Mouse (Mus musculus) liver, embryonic 11.5 days (tissue): Measurements from ENCODE around the gene Tbp. TPM values are rescaled to one million over a fixed set of nuclear protein-coding genes. Genes with fewer than 3 reads are reported as not detected.

Experiments
- ATAC-seq: fragments of 200-750 bp; cut with Nextera tagmentation; replicated peaks from 2 replicates; pipeline ENCODE4 v1.8.0; 2017; ENCODE audit warnings: moderate number of reproducible peaks, mild to moderate bottlenecking, moderate TSS enrichment, moderate library complexity; ENCODE audit not compliant: low FRiP score
- DNase-seq: peaks from one replicate; pipeline ENCODE4 v3.0.0-alpha.2; 2017; ENCODE audit warnings: low spot score
- H3K27ac ChIP-seq: fragments of 300-500 bp; sonication (generic); 2 replicates; pipeline ENCODE4 v1.5.1; 2014; ENCODE audit warnings: mild to moderate bottlenecking, low read depth, low read length, control low read depth
- H3K27me3 ChIP-seq: fragments of 300-500 bp; sonication (generic); replicated peaks from 2 replicates; pipeline ENCODE4 v1.6.1; 2014; ENCODE audit warnings: low read length, mixed read lengths; ENCODE audit not compliant: control insufficient read depth, insufficient read depth
- H3K36me3 ChIP-seq: fragments of 300-500 bp; sonication (generic); 2 replicates; pipeline ENCODE4 v1.6.1; 2014; ENCODE audit warnings: mild to moderate bottlenecking, low read length, moderate library complexity, mixed read lengths; ENCODE audit not compliant: control insufficient read depth, insufficient read depth
- H3K4me1 ChIP-seq: fragments of 300-500 bp; sonication (generic); replicated peaks from 2 replicates; pipeline ENCODE4 v1.6.1; 2014; ENCODE audit warnings: low read length, mixed read lengths; ENCODE audit not compliant: control insufficient read depth, insufficient read depth
- H3K4me2 ChIP-seq: fragments of 300-500 bp; sonication (generic); 2 replicates; pipeline ENCODE4 v1.6.1; 2014; ENCODE audit warnings: mild to moderate bottlenecking, control low read depth, moderate library complexity
- H3K4me3 ChIP-seq: fragments of 300-500 bp; sonication (generic); 2 replicates; pipeline ENCODE4 v1.5.1; 2014; ENCODE audit warnings: low read depth, low read length, control low read depth
- H3K9ac ChIP-seq: fragments of 300-500 bp; sonication (generic); 2 replicates; pipeline ENCODE4 v1.6.1; 2014; ENCODE audit warnings: low read depth, low read length, control low read depth
- H3K9me3 ChIP-seq: fragments of 300-500 bp; sonication (generic); 2 replicates; pipeline ENCODE4 v1.6.1; 2016; ENCODE audit warnings: low read length, inconsistent platforms, mixed read lengths; ENCODE audit not compliant: control insufficient read depth
- WGBS: fragments of 180-500 bp; shearing (Covaris S2); extraction: QIAGEN DNeasy Blood & Tissue Kit; methylation state at CpG from one replicate; pipeline ENCODE4 v1.1.7; 2014; 5-methylcytosine and 5-hydroxymethylcytosine counted together
- polyA plus RNA-seq: library from polyadenylated mRNA; unstranded; fragments of >200 nt; fragmentation: Nextera tagmentation; extraction: Ambion mirVana; gene quantifications from 2 replicates; pipeline ENCODE4 v1.2.1, GENCODE M21; 2014

Tbp gene
- polyA plus RNA-seq, 1 experiment from 2014 or later: 54.3 TPM

DNA sequence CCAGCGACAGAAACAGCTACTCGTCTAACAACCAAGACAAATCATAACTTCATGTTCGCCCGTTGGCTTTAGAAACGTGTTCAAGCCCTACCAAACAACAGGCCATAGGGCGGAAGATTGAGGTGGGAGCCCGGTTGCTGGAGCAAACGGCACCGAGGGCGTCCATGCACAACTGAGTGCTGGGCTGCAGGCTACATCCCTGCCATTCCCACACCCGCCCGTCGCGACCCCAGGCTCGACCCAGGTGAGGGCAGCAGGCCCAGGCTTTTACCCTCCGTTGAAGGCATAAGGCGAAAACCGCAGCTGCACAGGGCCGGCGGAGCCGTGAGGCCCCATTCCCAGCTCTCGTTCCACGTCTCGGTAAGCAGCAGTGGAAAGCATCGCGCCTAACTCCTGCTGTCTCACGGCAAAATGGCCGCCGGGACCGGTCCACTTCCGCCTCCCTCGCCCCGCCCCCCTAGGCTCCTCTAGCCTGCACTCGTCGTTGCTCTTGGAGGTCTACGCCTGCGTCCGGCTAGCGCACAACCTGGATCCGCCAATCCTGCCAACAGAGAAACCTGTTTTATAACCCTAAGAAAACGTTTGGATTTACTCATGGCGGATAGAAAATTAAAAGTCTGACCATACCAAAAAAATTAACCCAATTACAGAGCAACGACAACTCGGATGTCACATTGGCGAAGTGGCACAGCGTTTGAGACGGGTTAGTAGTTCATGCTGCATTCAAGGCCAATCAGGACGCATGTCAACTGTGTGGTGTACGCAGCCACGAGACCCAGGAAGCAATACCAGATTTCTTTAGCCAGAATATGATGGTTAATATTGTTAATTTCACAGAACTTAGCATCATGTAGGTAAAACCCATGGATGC is 1.6 kb upstream of the Tbp start:
- Histone ChIP-seq H3K27me3 (no peaks in the 10 kb centered on the region), H3K27ac (peak overlapping the region; percentile 76), H3K4me1 (peaks cover 25% of the 10 kb centered on the region), H3K9me3 (no peaks in the 10 kb centered on the region), H3K36me3 (peaks cover 12% of the 10 kb centered on the region), H3K4me3 (peak overlapping the region; percentile 89), H3K9ac (peak overlapping the region; percentile 90), H3K4me2 (peak overlapping the region; percentile 87)
- DNase-seq: peak; percentile 92
- WGBS: under 1% methylated on average over 50 of the region's 50 CpGs
- peak; percentile 93 for ATAC-seq

DNA sequence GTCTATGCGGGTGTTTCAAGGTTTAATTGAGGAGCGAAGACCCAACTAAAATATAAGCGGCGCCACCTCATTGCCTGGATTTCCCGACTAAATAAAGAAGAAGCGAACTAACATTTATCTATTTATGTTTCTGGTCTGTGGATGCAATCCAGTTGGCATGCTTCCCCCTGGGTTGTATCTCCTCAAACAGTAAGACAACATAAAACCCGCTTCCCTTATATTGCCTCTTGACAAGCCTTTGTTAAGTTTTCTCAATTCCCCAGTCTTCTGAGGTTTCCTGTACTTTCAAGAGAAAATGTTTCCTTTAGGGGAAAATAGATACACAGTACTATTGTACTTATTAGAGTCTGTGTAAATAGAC is 955 bp upstream of the Tbp start:
- ATAC-seq: no peak
- H3K4me3 ChIP-seq: peak overlapping the region; percentile 89
- H3K9me3 ChIP-seq: no peaks in the 10 kb centered on the region
- H3K4me2 ChIP-seq: peak overlapping the region; percentile 87
- H3K27ac ChIP-seq: peak overlapping the region; percentile 54; the same call in 1 of the 2 replicates
- H3K36me3 ChIP-seq: peaks cover 8% of the 10 kb centered on the region
- H3K9ac ChIP-seq: peak overlapping the region; percentile 90
- H3K4me1 ChIP-seq: peaks cover 25% of the 10 kb centered on the region
- DNase-seq: no peak
- H3K27me3 ChIP-seq: no peaks in the 10 kb centered on the region
- WGBS: 44% methylated on average over 7 of the region's 7 CpGs

DNA sequence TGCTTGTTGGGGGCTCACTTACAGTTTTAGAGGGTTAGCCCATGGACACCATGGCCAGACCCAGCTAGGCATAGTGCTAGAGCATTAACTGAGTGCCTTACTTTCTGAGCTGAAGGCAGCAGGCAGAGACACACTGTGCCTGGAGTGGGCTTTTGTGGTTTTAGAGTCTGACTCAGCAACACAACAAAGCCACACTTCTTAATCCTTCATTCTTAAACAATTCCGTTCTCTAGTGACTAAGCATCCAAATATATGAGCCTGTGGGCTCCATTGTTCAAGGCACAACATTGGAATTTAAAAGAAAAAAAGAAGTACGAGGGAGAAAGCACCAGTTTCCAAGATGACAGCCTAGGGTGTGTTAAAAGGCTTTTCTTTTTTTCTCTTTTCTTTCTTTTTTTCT is 11.0 kb downstream of the Tbp start:
- H3K9me3 ChIP-seq: no peaks in the 10 kb centered on the region
- peaks cover 72% of the 10 kb centered on the region for H3K36me3 ChIP-seq
- WGBS: 85% methylated on average over 2 of the region's 2 CpGs
- no peak overlapping the region for H3K4me2 ChIP-seq
- DNase-seq: no peak
- H3K4me3 ChIP-seq: no peak overlapping the region
- no peaks in the 10 kb centered on the region for H3K27me3 ChIP-seq
- ATAC-seq: no peak
- H3K4me1 ChIP-seq: no peaks in the 10 kb centered on the region
- no peak overlapping the region for H3K27ac ChIP-seq
- H3K9ac ChIP-seq: no peak overlapping the region

DNA sequence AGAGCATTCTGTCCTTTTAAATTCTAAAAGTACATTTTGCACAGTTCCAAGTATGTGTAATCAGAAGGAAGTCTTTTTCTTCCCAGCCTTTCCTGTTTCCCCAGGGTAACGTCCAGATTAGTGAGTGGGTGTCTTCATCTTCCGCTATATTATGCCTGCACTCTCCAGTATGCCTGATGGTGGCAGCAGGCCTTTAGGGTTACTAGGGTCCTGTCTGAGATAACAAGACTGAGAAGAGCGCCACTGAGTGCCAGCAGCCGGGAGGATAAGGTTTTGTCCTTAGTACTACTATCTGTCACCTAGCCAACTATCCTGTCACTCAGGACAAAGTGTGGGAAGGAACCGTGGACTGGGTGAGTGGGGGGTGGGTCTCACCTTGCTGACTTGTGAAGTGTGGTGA is 18.1 kb downstream of the Tbp start:
- 66% methylated on average over 5 of the region's 5 CpGs for WGBS
- no peak for DNase-seq
- Histone ChIP-seq H3K4me3 (no peak overlapping the region), H3K27ac (no peak overlapping the region), H3K36me3 (peaks cover 52% of the 10 kb centered on the region), H3K4me1 (no peaks in the 10 kb centered on the region), H3K9ac (no peak overlapping the region), H3K4me2 (no peak overlapping the region), H3K9me3 (no peaks in the 10 kb centered on the region), H3K27me3 (no peaks in the 10 kb centered on the region)
- ATAC-seq: 0 out of 2 replicates have a peak, but pooled peaks have one; percentile 23

DNA sequence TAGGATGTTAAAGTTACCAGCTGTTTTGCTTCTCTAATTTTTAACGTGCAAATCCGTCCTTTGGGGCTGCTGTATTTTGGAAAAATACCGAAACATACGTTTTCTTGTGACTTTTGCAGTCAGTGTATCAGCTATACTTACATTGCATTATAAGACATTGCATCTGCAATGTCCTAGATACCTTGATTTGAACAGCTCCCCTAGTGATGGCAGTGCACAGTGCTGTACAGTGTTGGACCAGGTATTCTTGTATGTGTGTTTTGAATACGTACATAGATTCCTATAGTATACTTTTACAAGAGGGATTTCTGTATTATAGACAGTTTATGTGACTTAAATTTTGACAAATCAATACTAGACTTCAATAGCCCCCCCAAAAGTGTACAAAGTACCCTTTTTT is 18.5 kb downstream of the Tbp start:
- no peak for ATAC-seq
- no peak for DNase-seq
- peaks cover 52% of the 10 kb centered on the region for H3K36me3 ChIP-seq

DNA sequence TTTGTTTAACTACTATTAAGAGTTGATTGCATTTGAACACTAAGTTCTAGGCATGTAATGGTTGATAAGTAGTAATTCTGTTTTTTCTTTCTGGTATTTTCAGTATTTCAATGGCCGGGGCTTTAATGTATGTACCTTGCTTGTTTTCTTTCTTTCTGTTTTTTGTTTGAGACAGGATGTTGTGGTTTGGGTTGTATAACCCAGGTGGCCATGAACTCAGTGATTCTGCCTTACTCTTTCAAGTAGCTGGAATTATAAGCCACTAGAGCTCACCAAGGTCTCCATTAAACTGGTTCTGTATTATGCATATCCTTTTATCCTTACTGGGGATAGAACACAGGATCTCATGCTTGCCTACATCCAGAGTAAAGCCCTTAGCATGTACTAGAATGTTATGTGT is 19.1 kb downstream of the Tbp start:
- Histone ChIP-seq H3K9ac (no peak overlapping the region), H3K27ac (no peak overlapping the region), H3K4me1 (no peaks in the 10 kb centered on the region), H3K4me2 (no peak overlapping the region), H3K27me3 (no peaks in the 10 kb centered on the region), H3K4me3 (no peak overlapping the region), H3K36me3 (peaks cover 48% of the 10 kb centered on the region), H3K9me3 (no peaks in the 10 kb centered on the region)
- ATAC-seq (no peak), DNase-seq (no peak)
- WGBS: 79% methylated on average over 1 of the region's 1 CpGs

More for the DNA sequence above, 18.5 kb downstream of the Tbp start:
- Histone ChIP-seq H3K9ac (no peak overlapping the region), H3K4me2 (no peak overlapping the region), H3K4me3 (no peak overlapping the region), H3K27ac (no peak overlapping the region), H3K9me3 (no peaks in the 10 kb centered on the region), H3K27me3 (no peaks in the 10 kb centered on the region), H3K4me1 (no peaks in the 10 kb centered on the region)
- 91% methylated on average over 5 of the region's 5 CpGs for WGBS

DNA sequence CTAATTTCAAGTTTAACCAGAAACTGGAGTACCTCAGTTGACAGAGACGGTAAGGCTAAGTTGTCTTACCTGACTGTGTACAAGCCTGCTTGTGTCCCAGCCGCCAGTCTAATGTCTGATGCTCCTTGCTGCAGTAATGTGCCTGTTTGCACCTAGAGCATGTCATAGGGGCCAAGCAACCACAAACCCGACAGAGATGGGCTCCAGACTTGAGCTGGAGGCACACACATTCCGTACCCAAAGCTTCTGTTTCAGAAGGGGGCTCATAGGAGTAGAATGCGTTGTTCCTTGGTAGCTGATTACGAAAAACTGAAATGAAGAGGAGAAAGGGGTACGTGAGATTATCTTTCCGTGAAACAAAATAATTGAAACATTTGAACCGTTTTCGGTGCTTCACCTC is 26.6 kb downstream of the Tbp start:
- 12% methylated on average over 10 of the region's 10 CpGs for WGBS
- Histone ChIP-seq H3K27ac (no peak overlapping the region), H3K4me1 (peaks cover 11% of the 10 kb centered on the region; the same call in 1 of the 2 replicates), H3K27me3 (no peaks in the 10 kb centered on the region), H3K4me3 (peak overlapping the region; percentile 93), H3K36me3 (peaks cover 10% of the 10 kb centered on the region; the same call in 1 of the 2 replicates), H3K4me2 (peak overlapping the region; percentile 92), H3K9me3 (no peaks in the 10 kb centered on the region), H3K9ac (peak overlapping the region; percentile 93)
- DNase-seq (no peak), ATAC-seq (no peak)

DNA sequence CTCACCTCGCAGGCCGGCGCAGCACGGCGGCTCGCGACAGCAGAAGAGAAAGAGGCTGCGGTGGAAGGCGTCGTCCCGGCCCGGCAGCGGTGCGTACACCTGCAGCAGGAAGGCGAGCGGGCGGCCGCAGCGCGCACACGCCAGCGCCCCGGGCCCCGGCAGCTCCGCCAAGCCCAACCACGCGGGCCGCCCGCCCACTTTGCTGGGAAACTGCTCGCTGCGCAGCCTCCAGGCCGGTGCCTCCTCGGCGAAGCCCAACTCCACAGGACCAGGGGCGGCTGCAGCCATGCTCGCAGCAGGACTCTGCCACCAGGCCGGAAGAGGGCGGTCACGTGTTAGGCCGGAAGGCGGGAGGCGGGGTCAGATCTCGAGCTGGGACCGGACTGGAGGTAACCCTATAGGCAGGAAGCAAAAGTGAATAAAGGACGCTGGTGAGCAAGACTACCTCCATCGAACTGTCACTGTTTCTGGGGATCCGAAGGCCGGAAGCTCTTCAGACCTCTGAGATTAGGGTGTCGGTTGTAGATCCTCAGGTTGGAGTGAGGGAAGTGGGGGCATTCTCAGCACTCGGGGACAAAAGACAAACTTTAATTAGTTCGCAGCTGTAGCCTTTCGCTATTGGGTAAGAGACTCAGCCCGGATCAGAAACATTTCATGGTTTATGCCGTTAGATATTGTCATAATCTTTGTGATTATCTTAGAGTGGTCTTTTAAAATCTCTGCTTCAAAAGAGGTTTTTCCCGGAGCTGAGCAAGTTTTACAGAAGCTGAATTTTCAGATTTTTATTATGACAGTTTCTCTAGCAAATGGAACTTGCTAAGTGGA is 27.5 kb downstream of the Tbp start, which contains the start of gene Pdcd2:
Gene Pdcd2 (minus strand): TSS at position 316 of the 825 bp plus-strand sequence.
- 1% methylated on average over 54 of the region's 55 CpGs for WGBS
- Histone ChIP-seq H3K4me2 (peak within 1 kb of the TSS; percentile 92), H3K4me3 (peak within 1 kb of the TSS; percentile 93), H3K27ac (peak within 1 kb of the TSS; percentile 79), H3K36me3 (peaks cover 6% of the 10 kb centered on the region; the same call in 1 of the 2 replicates), H3K4me1 (peaks cover 11% of the 10 kb centered on the region; the same call in 1 of the 2 replicates), H3K27me3 (no peaks in the 10 kb centered on the region), H3K9me3 (no peaks in the 10 kb centered on the region), H3K9ac (peak within 1 kb of the TSS; percentile 93)
- peak; percentile 97 for DNase-seq
- peak; percentile 99 for ATAC-seq
